Mouse (Mus musculus) intestine, postnatal 0 days (tissue): ENCODE measurements around the gene Olfr1368. TPM values are rescaled to one million over a fixed set of nuclear protein-coding genes. Genes with fewer than 3 reads are reported as not detected.

Source experiments
- ATAC-seq: fragments of 200-750 bp; cut with Nextera tagmentation; 2 replicates; pipeline ENCODE4 v1.8.0; 2017; ENCODE audit warnings: mild to moderate bottlenecking, moderate TSS enrichment, moderate library complexity
- H3K27ac ChIP-seq: fragments of 300-500 bp; sonication (generic); 2 replicates; pipeline ENCODE4 v1.5.1; 2014; ENCODE audit warnings: mild to moderate bottlenecking, low read depth, low read length, moderate library complexity
- H3K27me3 ChIP-seq: fragments of 300-500 bp; sonication (generic); replicated peaks from 2 replicates; pipeline ENCODE4 v1.6.1; 2014; ENCODE audit warnings: low read length, mixed read lengths; ENCODE audit not compliant: control insufficient read depth, insufficient read depth
- H3K36me3 ChIP-seq: fragments of 300-500 bp; sonication (generic); 2 replicates; pipeline ENCODE4 v1.6.1; 2014; ENCODE audit warnings: mild to moderate bottlenecking, moderate library complexity; ENCODE audit not compliant: control insufficient read depth, insufficient read depth
- H3K4me1 ChIP-seq: fragments of 300-500 bp; sonication (generic); replicated peaks from 2 replicates; pipeline ENCODE4 v1.6.1; 2014; ENCODE audit warnings: antibody characterized with exemption, low read length, mixed read lengths; ENCODE audit not compliant: control insufficient read depth, insufficient read depth
- H3K4me2 ChIP-seq: fragments of 300-500 bp; sonication (generic); replicated peaks from 2 replicates; pipeline ENCODE4 v1.6.1; 2014; ENCODE audit warnings: low read depth, mild to moderate bottlenecking, moderate library complexity
- H3K4me3 ChIP-seq: fragments of 300-500 bp; sonication (generic); 2 replicates; pipeline ENCODE4 v1.5.1; 2014; ENCODE audit warnings: low read depth, low read length
- H3K9ac ChIP-seq: fragments of 300-500 bp; sonication (generic); 2 replicates; pipeline ENCODE4 v1.6.1; 2014; ENCODE audit warnings: mild to moderate bottlenecking, low read depth, low read length
- H3K9me3 ChIP-seq: fragments of 300-500 bp; sonication (generic); 2 replicates; pipeline ENCODE4 v1.6.1; 2016; ENCODE audit warnings: mixed run types; ENCODE audit not compliant: control insufficient read depth
- CTCF ChIP-seq: sonication (generic); IDR thresholded peaks from 2 replicates; pipeline ENCODE4 v1.5.1; 2016; ENCODE audit warnings: low read depth, mild to moderate bottlenecking, control low read depth, antibody characterized with exemption, moderate library complexity
- WGBS: fragments of 180-500 bp; shearing (Covaris S2); extraction: QIAGEN DNeasy Blood & Tissue Kit; methylation state at CpG from one replicate; pipeline ENCODE4 v1.1.7; 2014; 5-methylcytosine and 5-hydroxymethylcytosine counted together
- polyA plus RNA-seq: library from polyadenylated mRNA; unstranded; fragments of >200 nt; fragmentation: Nextera tagmentation; extraction: Ambion mirVana; gene quantifications from 2 replicates; pipeline ENCODE4 v1.2.1, GENCODE M21; 2015

Olfr1368 gene
- polyA plus RNA-seq, 1 experiment from 2014 or later, result not detected

GRCm38 (mm10) chr13:21160657-21161590 lies 15.3 kb upstream of the Olfr1368 start:
- no peak overlapping the region for H3K9ac ChIP-seq
- WGBS, result under 1% methylated on average over 32 of the region's 32 CpGs
- ATAC-seq, result peak; percentile 87

GRCm38 (mm10) chr13:21160041-21160511 lies 14.4 kb upstream of the Olfr1368 start:
- no peak for ATAC-seq
- Histone ChIP-seq H3K9me3 (no peaks in the 10 kb centered on the region), H3K36me3 (no peaks in the 10 kb centered on the region), H3K4me2 (peak overlapping the region; percentile 91), H3K9ac (peak overlapping the region; percentile 27; the same call in 1 of the 2 replicates), H3K4me1 (no peaks in the 10 kb centered on the region), H3K27me3 (no peaks in the 10 kb centered on the region), H3K4me3 (peak overlapping the region; percentile 70), H3K27ac (no peak overlapping the region)
- under 1% methylated on average over 16 of the region's 16 CpGs for WGBS
- TF ChIP-seq CTCF, result no peak

More at GRCm38 (mm10) chr13:21160657-21161590, 15.3 kb upstream of the Olfr1368 start:
- Histone ChIP-seq H3K4me2 (peak overlapping the region; percentile 91), H3K36me3 (no peaks in the 10 kb centered on the region), H3K4me1 (no peaks in the 10 kb centered on the region), H3K27ac (no peak overlapping the region), H3K9me3 (no peaks in the 10 kb centered on the region), H3K27me3 (no peaks in the 10 kb centered on the region), H3K4me3 (peak overlapping the region; percentile 70)
- TF ChIP-seq CTCF, result no peak

- no peaks in the 10 kb centered on the region for H3K4me1 ChIP-seq
- no peaks in the 10 kb centered on the region for H3K36me3 ChIP-seq
- no peaks in the 10 kb centered on the region for H3K9me3 ChIP-seq
- peak overlapping the region; percentile 91 for H3K4me2 ChIP-seq
- H3K4me3 ChIP-seq, result peak overlapping the region; percentile 70
- peak overlapping the region; percentile 27; the same call in 1 of the 2 replicates for H3K9ac ChIP-seq
- no peak overlapping the region for H3K27ac ChIP-seq
- no peak for TF ChIP-seq CTCF
- H3K27me3 ChIP-seq, result no peaks in the 10 kb centered on the region
- ATAC-seq, result no peak
- WGBS, result 0% methylated on average over 15 of the region's 15 CpGs
These were observed 13.8 kb upstream of the Olfr1368 start for GRCm38 (mm10) chr13:21159475-21159819.

- peak; percentile 90 for TF ChIP-seq CTCF
- Histone ChIP-seq H3K4me2 (peak overlapping the region; percentile 91), H3K36me3 (no peaks in the 10 kb centered on the region), H3K27ac (no peak overlapping the region), H3K9me3 (no peaks in the 10 kb centered on the region), H3K4me3 (peak overlapping the region; percentile 70), H3K27me3 (no peaks in the 10 kb centered on the region), H3K4me1 (no peaks in the 10 kb centered on the region), H3K9ac (peak overlapping the region; percentile 27; the same call in 1 of the 2 replicates)
- peak; percentile 48; the same call in 1 of the 2 replicates for ATAC-seq
- WGBS, result 1% methylated on average over 19 of the region's 19 CpGs
These were observed 13.3 kb upstream of the Olfr1368 start for GRCm38 (mm10) chr13:21158785-21159474.

- no peak for ATAC-seq
- Histone ChIP-seq H3K36me3 (no peaks in the 10 kb centered on the region), H3K27ac (no peak overlapping the region), H3K4me3 (no peak overlapping the region), H3K27me3 (no peaks in the 10 kb centered on the region), H3K4me2 (peak overlapping the region; percentile 91), H3K4me1 (no peaks in the 10 kb centered on the region), H3K9ac (no peak overlapping the region), H3K9me3 (no peaks in the 10 kb centered on the region)
- TF ChIP-seq CTCF, result no peak
- 10% methylated on average over 9 of the region's 9 CpGs for WGBS
These were observed 12.4 kb upstream of the Olfr1368 start for GRCm38 (mm10) chr13:21158071-21158470.

- no peak for TF ChIP-seq CTCF
- H3K36me3 ChIP-seq, result no peaks in the 10 kb centered on the region
- 80% methylated on average over 5 of the region's 5 CpGs for WGBS
- ATAC-seq, result no peak
- no peaks in the 10 kb centered on the region for H3K27me3 ChIP-seq
- H3K27ac ChIP-seq, result no peak overlapping the region
- H3K9ac ChIP-seq, result no peak overlapping the region
- H3K4me1 ChIP-seq, result no peaks in the 10 kb centered on the region
- H3K4me2 ChIP-seq, result no peak overlapping the region
- no peak overlapping the region for H3K4me3 ChIP-seq
- H3K9me3 ChIP-seq, result no peaks in the 10 kb centered on the region
These were observed 10.2 kb upstream of the Olfr1368 start for GRCm38 (mm10) chr13:21155888-21156287.
